Mouse (Mus musculus) heart, embryonic 12.5 days (tissue): ENCODE data around the gene Dnajb13. TPM values are rescaled to one million over a fixed set of nuclear protein-coding genes. Genes with fewer than 3 reads are reported as not detected.

Experiments used
- polyA plus RNA-seq: library from polyadenylated mRNA; unstranded; fragments of >200 nt; fragmentation: Nextera tagmentation; extraction: Ambion mirVana; gene quantifications from 2 replicates; pipeline ENCODE4 v1.2.1, GENCODE M21; 2016

The Dnajb13 gene
- polyA plus RNA-seq, 1 experiment from 2014 or later = 0.10 TPM

Other genes starting within 250 kb of the Dnajb13 start
- gene P4ha3, start 229.4 kb downstream of the Dnajb13 start, polyA plus RNA-seq = 13.8 and 15.4 TPM in 2 replicates
- gene C2cd3, start 142.7 kb downstream of the Dnajb13 start, polyA plus RNA-seq = 20.0 and 20.1 TPM in 2 replicates
- gene Ppme1, start 142.7 kb downstream of the Dnajb13 start, polyA plus RNA-seq = 52.5 and 55.6 TPM in 2 replicates
- gene Ucp3, start 42.0 kb downstream of the Dnajb13 start, polyA plus RNA-seq = 0.10 and 0.20 TPM in 2 replicates
- 240 and 245 TPM in 2 replicates for gene Ucp2, start 21.6 kb downstream of the Dnajb13 start, polyA plus RNA-seq
- gene Coa4, start 22.1 kb upstream of the Dnajb13 start, polyA plus RNA-seq = 18.9 and 19.2 TPM in 2 replicates
- gene Rab6a, start 92.5 kb upstream of the Dnajb13 start, polyA plus RNA-seq = 122 and 124 TPM in 2 replicates
- 74.3 and 76.2 TPM in 2 replicates for gene Mrpl48, start 93.3 kb upstream of the Dnajb13 start, polyA plus RNA-seq
- 1.4 and 1.9 TPM in 2 replicates for gene Plekhb1, start 147.5 kb upstream of the Dnajb13 start, polyA plus RNA-seq
- gene Fam168a, start 191.7 kb upstream of the Dnajb13 start, polyA plus RNA-seq = 31.4 and 31.6 TPM in 2 replicates